Mouse (Mus musculus): Measurements from ENCODE around the gene Rnf32. TPM values are rescaled to one million over a fixed set of nuclear protein-coding genes. Genes with fewer than 3 reads are reported as not detected.
A peak's percentile ranks its signal among the peaks of the same experiment; 100 is the strongest.

The Rnf32 gene
- polyA plus RNA-seq, 1 experiment from 2014 or later = 0.82 TPM

- Histone ChIP-seq H3K4me2 (no peak overlapping the region), H3K4me1 (replicated peaks; ENCODE audit: control insufficient read depth, insufficient read depth, low read length) (0 out of 2 replicates have a peak, but pooled peaks cover 3% of the 10 kb centered on the region), H3K36me3 (ENCODE audit: control insufficient read depth, insufficient read depth, low read length) (no peaks in the 10 kb centered on the region), H3K9ac (ENCODE audit: low read depth, low read length) (no peak overlapping the region), H3K27ac (ENCODE audit: low read depth, low read length) (no peak overlapping the region), H3K27me3 (replicated peaks; ENCODE audit: control insufficient read depth, insufficient read depth, low read length) (no peaks in the 10 kb centered on the region), H3K4me3 (ENCODE audit: low read depth, low read length) (no peak overlapping the region), H3K9me3 (ENCODE audit: control insufficient read depth, low read length) (no peaks in the 10 kb centered on the region)
- ATAC-seq (replicated peaks; ENCODE audit: low FRiP score) = no peak
- WGBS = 78% methylated on average over 4 of the region's 4 CpGs
- DNase-seq (ENCODE audit: low spot score) = no peak
Measured at GRCm38 (mm10) chr5:29197187-29197586, 1.4 kb downstream of the Rnf32 start.

- WGBS = 71% methylated on average over 4 of the region's 4 CpGs
- DNase-seq (ENCODE audit: low spot score) (no peak), ATAC-seq (replicated peaks; ENCODE audit: low FRiP score) (no peak)
- H3K27me3 ChIP-seq (replicated peaks; ENCODE audit: control insufficient read depth, insufficient read depth, low read length) = no peaks in the 10 kb centered on the region
- H3K9ac ChIP-seq (ENCODE audit: low read depth, low read length) = no peak overlapping the region
- H3K27ac ChIP-seq (ENCODE audit: low read depth, low read length) = no peak overlapping the region
- H3K4me3 ChIP-seq (ENCODE audit: low read depth, low read length) = no peak overlapping the region
- H3K4me2 ChIP-seq = no peak overlapping the region
- no peaks in the 10 kb centered on the region for H3K36me3 ChIP-seq (ENCODE audit: control insufficient read depth, insufficient read depth, low read length)
- 0 out of 2 replicates have a peak, but pooled peaks cover 3% of the 10 kb centered on the region for H3K4me1 ChIP-seq (replicated peaks; ENCODE audit: control insufficient read depth, insufficient read depth, low read length)
- no peaks in the 10 kb centered on the region for H3K9me3 ChIP-seq (ENCODE audit: control insufficient read depth, low read length)
Measured at GRCm38 (mm10) chr5:29198960-29199488, 3.2 kb downstream of the Rnf32 start.

- Histone ChIP-seq H3K27ac (ENCODE audit: low read depth, low read length) (no peak overlapping the region), H3K9me3 (ENCODE audit: control insufficient read depth, low read length) (no peaks in the 10 kb centered on the region), H3K4me1 (replicated peaks; ENCODE audit: control insufficient read depth, insufficient read depth, low read length) (0 out of 2 replicates have a peak, but pooled peaks cover 3% of the 10 kb centered on the region), H3K27me3 (replicated peaks; ENCODE audit: control insufficient read depth, insufficient read depth, low read length) (no peaks in the 10 kb centered on the region), H3K36me3 (ENCODE audit: control insufficient read depth, insufficient read depth, low read length) (no peaks in the 10 kb centered on the region), H3K4me2 (no peak overlapping the region), H3K9ac (ENCODE audit: low read depth, low read length) (no peak overlapping the region), H3K4me3 (ENCODE audit: low read depth, low read length) (no peak overlapping the region)
- DNase-seq (ENCODE audit: low spot score) (no peak), ATAC-seq (replicated peaks; ENCODE audit: low FRiP score) (no peak)
- WGBS = 64% methylated on average over 3 of the region's 3 CpGs
Measured at GRCm38 (mm10) chr5:29199868-29200267, 4.1 kb downstream of the Rnf32 start.

- ATAC-seq (replicated peaks; ENCODE audit: low FRiP score) (no peak), DNase-seq (ENCODE audit: low spot score) (no peak)
- H3K36me3 ChIP-seq (ENCODE audit: control insufficient read depth, insufficient read depth, low read length) = no peaks in the 10 kb centered on the region
- 85% methylated on average over 5 of the region's 5 CpGs for WGBS
- H3K4me2 ChIP-seq = no peak overlapping the region
- H3K27ac ChIP-seq (ENCODE audit: low read depth, low read length) = no peak overlapping the region
- H3K9me3 ChIP-seq (ENCODE audit: control insufficient read depth, low read length) = no peaks in the 10 kb centered on the region
- H3K4me3 ChIP-seq (ENCODE audit: low read depth, low read length) = no peak overlapping the region
- no peaks in the 10 kb centered on the region for H3K4me1 ChIP-seq (replicated peaks; ENCODE audit: control insufficient read depth, insufficient read depth, low read length)
- no peak overlapping the region for H3K9ac ChIP-seq (ENCODE audit: low read depth, low read length)
- no peaks in the 10 kb centered on the region for H3K27me3 ChIP-seq (replicated peaks; ENCODE audit: control insufficient read depth, insufficient read depth, low read length)
Measured at GRCm38 (mm10) chr5:29205690-29206089, 9.9 kb downstream of the Rnf32 start.

- 52% methylated on average over 4 of the region's 4 CpGs for WGBS
- DNase-seq (ENCODE audit: low spot score) (no peak), ATAC-seq (replicated peaks; ENCODE audit: low FRiP score) (no peak)
- no peaks in the 10 kb centered on the region for H3K4me1 ChIP-seq (replicated peaks; ENCODE audit: control insufficient read depth, insufficient read depth, low read length)
- H3K9me3 ChIP-seq (ENCODE audit: control insufficient read depth, low read length) = no peaks in the 10 kb centered on the region
- H3K27ac ChIP-seq (ENCODE audit: low read depth, low read length) = no peak overlapping the region
- H3K4me3 ChIP-seq (ENCODE audit: low read depth, low read length) = no peak overlapping the region
- H3K4me2 ChIP-seq = no peak overlapping the region
- H3K9ac ChIP-seq (ENCODE audit: low read depth, low read length) = no peak overlapping the region
- no peaks in the 10 kb centered on the region for H3K27me3 ChIP-seq (replicated peaks; ENCODE audit: control insufficient read depth, insufficient read depth, low read length)
- no peaks in the 10 kb centered on the region for H3K36me3 ChIP-seq (ENCODE audit: control insufficient read depth, insufficient read depth, low read length)
Measured at GRCm38 (mm10) chr5:29211980-29212555, 16.3 kb downstream of the Rnf32 start.

GRCm38 (mm10) chr5:29217997-29218396 lies 22.2 kb downstream of the Rnf32 start:
- ATAC-seq (replicated peaks; ENCODE audit: low FRiP score) (peak; percentile 94), DNase-seq (ENCODE audit: low spot score) (no peak)
- Histone ChIP-seq H3K4me1 (replicated peaks; ENCODE audit: control insufficient read depth, insufficient read depth, low read length) (no peaks in the 10 kb centered on the region), H3K36me3 (ENCODE audit: control insufficient read depth, insufficient read depth, low read length) (no peaks in the 10 kb centered on the region), H3K27ac (ENCODE audit: low read depth, low read length) (no peak overlapping the region), H3K9ac (ENCODE audit: low read depth, low read length) (no peak overlapping the region), H3K4me3 (ENCODE audit: low read depth, low read length) (no peak overlapping the region), H3K4me2 (no peak overlapping the region), H3K9me3 (ENCODE audit: control insufficient read depth, low read length) (no peaks in the 10 kb centered on the region), H3K27me3 (replicated peaks; ENCODE audit: control insufficient read depth, insufficient read depth, low read length) (no peaks in the 10 kb centered on the region)
- WGBS = 47% methylated on average over 3 of the region's 3 CpGs

- Histone ChIP-seq H3K27me3 (replicated peaks; ENCODE audit: control insufficient read depth, insufficient read depth, low read length) (no peaks in the 10 kb centered on the region), H3K4me2 (no peak overlapping the region), H3K9me3 (ENCODE audit: control insufficient read depth, low read length) (no peaks in the 10 kb centered on the region), H3K27ac (ENCODE audit: low read depth, low read length) (no peak overlapping the region), H3K36me3 (ENCODE audit: control insufficient read depth, insufficient read depth, low read length) (no peaks in the 10 kb centered on the region), H3K4me1 (replicated peaks; ENCODE audit: control insufficient read depth, insufficient read depth, low read length) (no peaks in the 10 kb centered on the region), H3K9ac (ENCODE audit: low read depth, low read length) (no peak overlapping the region), H3K4me3 (ENCODE audit: low read depth, low read length) (no peak overlapping the region)
- DNase-seq (ENCODE audit: low spot score) (no peak), ATAC-seq (replicated peaks; ENCODE audit: low FRiP score) (no peak)
- 86% methylated on average over 7 of the region's 7 CpGs for WGBS
Measured at GRCm38 (mm10) chr5:29224089-29224488, 28.3 kb downstream of the Rnf32 start.

GRCm38 (mm10) chr5:29230481-29230880 lies 34.7 kb downstream of the Rnf32 start:
- 70% methylated on average over 2 of the region's 2 CpGs for WGBS

GRCm38 (mm10) chr5:29238379-29238778 lies 42.6 kb downstream of the Rnf32 start:
- Histone ChIP-seq H3K9ac (ENCODE audit: low read depth, low read length) (no peak overlapping the region), H3K9me3 (ENCODE audit: control insufficient read depth, low read length) (no peaks in the 10 kb centered on the region), H3K27me3 (replicated peaks; ENCODE audit: control insufficient read depth, insufficient read depth, low read length) (no peaks in the 10 kb centered on the region), H3K4me2 (no peak overlapping the region), H3K27ac (ENCODE audit: low read depth, low read length) (no peak overlapping the region), H3K4me1 (replicated peaks; ENCODE audit: control insufficient read depth, insufficient read depth, low read length) (no peaks in the 10 kb centered on the region), H3K36me3 (ENCODE audit: control insufficient read depth, insufficient read depth, low read length) (no peaks in the 10 kb centered on the region), H3K4me3 (ENCODE audit: low read depth, low read length) (no peak overlapping the region)
- ATAC-seq (replicated peaks; ENCODE audit: low FRiP score) = no peak
- no peak for DNase-seq (ENCODE audit: low spot score)

More at GRCm38 (mm10) chr5:29230481-29230880, 34.7 kb downstream of the Rnf32 start:
- Histone ChIP-seq H3K27me3 (replicated peaks; ENCODE audit: control insufficient read depth, insufficient read depth, low read length) (no peaks in the 10 kb centered on the region), H3K4me2 (no peak overlapping the region), H3K4me3 (ENCODE audit: low read depth, low read length) (no peak overlapping the region), H3K9ac (ENCODE audit: low read depth, low read length) (no peak overlapping the region), H3K9me3 (ENCODE audit: control insufficient read depth, low read length) (no peaks in the 10 kb centered on the region), H3K4me1 (replicated peaks; ENCODE audit: control insufficient read depth, insufficient read depth, low read length) (no peaks in the 10 kb centered on the region), H3K36me3 (ENCODE audit: control insufficient read depth, insufficient read depth, low read length) (no peaks in the 10 kb centered on the region), H3K27ac (ENCODE audit: low read depth, low read length) (no peak overlapping the region)
- DNase-seq (ENCODE audit: low spot score) (no peak), ATAC-seq (replicated peaks; ENCODE audit: low FRiP score) (no peak)
